Mouse (Mus musculus): ENCODE measurements around the gene Nupr1. TPM values are rescaled to one million over a fixed set of nuclear protein-coding genes. Genes with fewer than 3 reads are reported as not detected.
A peak's percentile ranks its signal among the peaks of the same experiment; 100 is the strongest.

Nupr1 gene
- polyA plus RNA-seq, 2 experiments: 1.9 to 3.2 TPM

- Histone ChIP-seq H3K27ac (no peak within 1 kb of the TSS), H3K27me3 (ENCODE audit: control insufficient read depth, insufficient read depth, low read length) (no peaks in the 10 kb centered on the region), H3K36me3 (replicated peaks; ENCODE audit: control insufficient read depth, insufficient read depth, low read depth) (no peaks in the 10 kb centered on the region), H3K9me3 (ENCODE audit: control insufficient read depth, low read length) (no peaks in the 10 kb centered on the region), H3K4me1 (replicated peaks; ENCODE audit: control insufficient read depth in 2 of 2, insufficient read depth in 2 of 2, low read length in 1 of 2) (peaks cover 3 to 10% of the 10 kb centered on the region in 2 experiments; a peak in 3 of 4 replicates), H3K4me3 (ENCODE audit: insufficient read depth in 1 of 2, low read depth in 2 of 2, low read length in 2 of 2) (0 out of 4 replicates have a peak within 1 kb of the TSS, but pooled peaks of 1 of the 2 experiments have one; percentile 17), H3K9ac (replicated peaks) (no peak within 1 kb of the TSS), H3K4me2 (ENCODE audit: low read depth) (no peak within 1 kb of the TSS)
- no peak for TF ChIP-seq EP300 (IDR thresholded peaks at IDR 0.05; ENCODE audit: low read depth)
- TF ChIP-seq CTCF (IDR thresholded peaks at IDR 0.05; ENCODE audit: low read depth): no peak
- no peak for ATAC-seq (ENCODE audit: insufficient read depth)
- WGBS (ENCODE audit: insufficient replicate concordance): 42% methylated on average over 6 of the region's 6 CpGs
- DNase-seq (ENCODE audit: low read depth in 3 of 3, low spot score in 3 of 3): no peak
These were observed 44.9 kb downstream of the Nupr1 start, which contains the start of gene Cln3 for GRCm38 (mm10) chr7:126585717-126586116. Gene Cln3, minus strand, starts transcription at chr7:126585817.

- no peaks in the 10 kb centered on the region for H3K27me3 ChIP-seq (ENCODE audit: control insufficient read depth, insufficient read depth, low read length)
- H3K36me3 ChIP-seq (replicated peaks; ENCODE audit: control insufficient read depth, insufficient read depth, low read depth): no peaks in the 10 kb centered on the region
- peaks cover 3 to 10% of the 10 kb centered on the region in 2 experiments; a peak in 3 of 4 replicates for H3K4me1 ChIP-seq (replicated peaks; ENCODE audit: control insufficient read depth in 2 of 2, insufficient read depth in 2 of 2, low read length in 1 of 2)
- no peak within 1 kb of the TSS for H3K27ac ChIP-seq
- no peak for ATAC-seq (ENCODE audit: insufficient read depth)
- H3K4me2 ChIP-seq (ENCODE audit: low read depth): peak within 1 kb of the TSS; percentile 75
- no peaks in the 10 kb centered on the region for H3K9me3 ChIP-seq (ENCODE audit: control insufficient read depth, low read length)
- 16% methylated on average over 8 of the region's 8 CpGs for WGBS (ENCODE audit: insufficient replicate concordance)
- DNase-seq (ENCODE audit: low read depth in 3 of 3, low spot score in 3 of 3): peak in 1 of 3 experiments; percentile 35
- peak within 1 kb of the TSS; percentile 17 to 68; a peak in 2 of 4 replicates for H3K4me3 ChIP-seq (ENCODE audit: insufficient read depth in 1 of 2, low read depth in 2 of 2, low read length in 2 of 2)
- no peak for TF ChIP-seq CTCF (IDR thresholded peaks at IDR 0.05; ENCODE audit: low read depth)
- TF ChIP-seq EP300 (IDR thresholded peaks at IDR 0.05; ENCODE audit: low read depth): no peak
- no peak within 1 kb of the TSS; the same call in 1 of the 2 replicates for H3K9ac ChIP-seq (replicated peaks)
These were observed 46.1 kb downstream of the Nupr1 start, which contains the start of gene Apobr for GRCm38 (mm10) chr7:126584506-126584977. Gene Apobr, plus strand, starts transcription at chr7:126584942.

- TF ChIP-seq EP300 (IDR thresholded peaks at IDR 0.05; ENCODE audit: low read depth) (no peak), CTCF (IDR thresholded peaks at IDR 0.05; ENCODE audit: low read depth) (no peak)
- Histone ChIP-seq H3K9ac (replicated peaks) (peak overlapping the region; percentile 67; the same call in 1 of the 2 replicates), H3K4me2 (ENCODE audit: low read depth) (peak overlapping the region; percentile 75), H3K4me1 (replicated peaks; ENCODE audit: control insufficient read depth in 2 of 2, insufficient read depth in 2 of 2, low read length in 1 of 2) (peaks cover 3 to 10% of the 10 kb centered on the region in 2 experiments; a peak in 3 of 4 replicates), H3K27ac (no peak overlapping the region), H3K9me3 (ENCODE audit: control insufficient read depth, low read length) (no peaks in the 10 kb centered on the region), H3K36me3 (replicated peaks; ENCODE audit: control insufficient read depth, insufficient read depth, low read depth) (no peaks in the 10 kb centered on the region), H3K4me3 (ENCODE audit: insufficient read depth in 1 of 2, low read depth in 2 of 2, low read length in 2 of 2) (peak overlapping the region; percentile 68 to 93), H3K27me3 (ENCODE audit: control insufficient read depth, insufficient read depth, low read length) (no peaks in the 10 kb centered on the region)
- WGBS (ENCODE audit: insufficient replicate concordance): 41% methylated on average over 6 of the region's 6 CpGs
- ATAC-seq (ENCODE audit: insufficient read depth) (no peak), DNase-seq (ENCODE audit: low read depth in 3 of 3, low spot score in 3 of 3) (no peak)
These were observed 46.9 kb downstream of the Nupr1 start for GRCm38 (mm10) chr7:126583761-126584160.

GRCm38 (mm10) chr7:126583251-126583709 is 47.4 kb downstream of the Nupr1 start:
- DNase-seq (ENCODE audit: low read depth in 3 of 3, low spot score in 3 of 3) (peak; percentile 69 to 82 (median 69)), ATAC-seq (ENCODE audit: insufficient read depth) (peak; percentile 81)
- Histone ChIP-seq H3K4me2 (ENCODE audit: low read depth) (peak overlapping the region; percentile 75), H3K4me1 (replicated peaks; ENCODE audit: control insufficient read depth in 2 of 2, insufficient read depth in 2 of 2, low read length in 1 of 2) (peaks cover 3 to 10% of the 10 kb centered on the region in 2 experiments; a peak in 3 of 4 replicates), H3K27me3 (ENCODE audit: control insufficient read depth, insufficient read depth, low read length) (no peaks in the 10 kb centered on the region), H3K9ac (replicated peaks) (peak overlapping the region; percentile 67), H3K36me3 (replicated peaks; ENCODE audit: control insufficient read depth, insufficient read depth, low read depth) (no peaks in the 10 kb centered on the region), H3K4me3 (ENCODE audit: insufficient read depth in 1 of 2, low read depth in 2 of 2, low read length in 2 of 2) (peak overlapping the region; percentile 68 to 93), H3K27ac (peak overlapping the region; percentile 56; the same call in 1 of the 2 replicates), H3K9me3 (ENCODE audit: control insufficient read depth, low read length) (no peaks in the 10 kb centered on the region)
- no peak for TF ChIP-seq CTCF (IDR thresholded peaks at IDR 0.05; ENCODE audit: low read depth)
- TF ChIP-seq EP300 (IDR thresholded peaks at IDR 0.05; ENCODE audit: low read depth): no peak
- WGBS (ENCODE audit: insufficient replicate concordance): under 1% methylated on average over 22 of the region's 22 CpGs

GRCm38 (mm10) chr7:126582759-126583158 is 47.9 kb downstream of the Nupr1 start:
- Histone ChIP-seq H3K9ac (replicated peaks) (peak overlapping the region; percentile 67), H3K27me3 (ENCODE audit: control insufficient read depth, insufficient read depth, low read length) (no peaks in the 10 kb centered on the region), H3K4me2 (ENCODE audit: low read depth) (peak overlapping the region; percentile 75), H3K4me1 (replicated peaks; ENCODE audit: control insufficient read depth in 2 of 2, insufficient read depth in 2 of 2, low read length in 1 of 2) (peaks cover 3 to 10% of the 10 kb centered on the region in 2 experiments; a peak in 3 of 4 replicates), H3K4me3 (ENCODE audit: insufficient read depth in 1 of 2, low read depth in 2 of 2, low read length in 2 of 2) (peak overlapping the region; percentile 68 to 93), H3K36me3 (replicated peaks; ENCODE audit: control insufficient read depth, insufficient read depth, low read depth) (no peaks in the 10 kb centered on the region), H3K27ac (no peak overlapping the region), H3K9me3 (ENCODE audit: control insufficient read depth, low read length) (no peaks in the 10 kb centered on the region)
- no peak for DNase-seq (ENCODE audit: low read depth in 3 of 3, low spot score in 3 of 3)
- TF ChIP-seq CTCF (IDR thresholded peaks at IDR 0.05; ENCODE audit: low read depth) (no peak), EP300 (IDR thresholded peaks at IDR 0.05; ENCODE audit: low read depth) (no peak)
- ATAC-seq (ENCODE audit: insufficient read depth): peak; percentile 48
- 6% methylated on average over 20 of the region's 20 CpGs for WGBS (ENCODE audit: insufficient replicate concordance)

All from liver, embryonic 14.5 days (tissue).